Mouse (Mus musculus): ENCODE results near the gene Etnk1. TPM values are rescaled to one million over a fixed set of nuclear protein-coding genes. Genes with fewer than 3 reads are reported as not detected.
A peak's percentile ranks its signal among the peaks of the same experiment; 100 is the strongest.
"Not testable (repeated sequence)": the region's sequence is repeated elsewhere in the genome, so short reads cannot be mapped to it uniquely, and the experiment has no call there.

Gene Etnk1
- polyA plus RNA-seq, 1 experiment from 2014 or later = 7.4 TPM

DNA sequence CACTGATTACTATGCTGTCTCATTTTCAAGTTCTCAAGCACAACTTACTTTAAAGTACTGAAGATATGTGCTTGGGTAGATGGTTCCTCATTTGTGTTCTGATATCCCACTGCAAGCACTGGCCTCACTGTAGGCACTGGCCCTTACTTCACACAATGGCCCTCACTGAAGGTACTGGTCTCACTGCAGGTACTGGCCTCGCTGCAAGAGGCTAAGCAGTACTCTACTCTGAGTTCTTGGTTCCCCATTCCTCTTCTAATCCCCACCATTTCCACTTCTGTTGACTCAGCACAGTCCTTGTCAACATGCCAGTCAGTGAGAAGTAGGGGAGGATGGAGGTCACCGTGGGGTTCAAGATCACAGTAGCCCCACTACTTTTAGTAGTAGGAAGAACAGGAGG is 27.6 kb upstream of the Etnk1 start:
- Histone ChIP-seq H3K9ac (no peak overlapping the region), H3K9me3 (replicated peaks) (no peaks in the 10 kb centered on the region), H3K27me3 (no peaks in the 10 kb centered on the region), H3K4me2 (no peak overlapping the region), H3K36me3 (replicated peaks) (no peaks in the 10 kb centered on the region), H3K4me1 (replicated peaks) (no peaks in the 10 kb centered on the region), H3K27ac (replicated peaks) (no peak overlapping the region), H3K4me3 (replicated peaks) (no peak overlapping the region)
- 58% methylated on average over 2 of the region's 2 CpGs for WGBS (ENCODE audit: insufficient replicate concordance)
- ATAC-seq (ENCODE audit: insufficient read depth) = no peak

DNA sequence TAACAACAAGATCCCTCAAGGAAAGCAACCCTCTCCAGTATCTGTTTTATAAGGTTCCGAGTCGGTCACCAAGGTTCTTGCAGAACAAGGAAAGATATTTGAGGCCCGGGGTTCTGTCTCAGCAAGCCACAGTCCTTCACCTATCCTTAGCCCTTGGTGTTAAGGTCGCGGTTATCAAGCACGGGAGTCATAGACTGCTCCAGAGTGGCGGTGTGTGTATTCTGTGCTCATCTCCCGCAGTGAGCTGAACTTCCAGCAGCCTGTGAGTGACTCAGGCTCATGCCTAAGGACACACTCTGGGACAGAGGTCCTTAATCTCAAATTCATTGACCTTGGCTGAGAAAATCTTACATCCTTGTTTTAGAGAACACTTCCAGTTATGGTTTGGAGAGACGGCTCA is 26.1 kb upstream of the Etnk1 start:
- 71% methylated on average over 9 of the region's 9 CpGs for WGBS (ENCODE audit: insufficient replicate concordance)

DNA sequence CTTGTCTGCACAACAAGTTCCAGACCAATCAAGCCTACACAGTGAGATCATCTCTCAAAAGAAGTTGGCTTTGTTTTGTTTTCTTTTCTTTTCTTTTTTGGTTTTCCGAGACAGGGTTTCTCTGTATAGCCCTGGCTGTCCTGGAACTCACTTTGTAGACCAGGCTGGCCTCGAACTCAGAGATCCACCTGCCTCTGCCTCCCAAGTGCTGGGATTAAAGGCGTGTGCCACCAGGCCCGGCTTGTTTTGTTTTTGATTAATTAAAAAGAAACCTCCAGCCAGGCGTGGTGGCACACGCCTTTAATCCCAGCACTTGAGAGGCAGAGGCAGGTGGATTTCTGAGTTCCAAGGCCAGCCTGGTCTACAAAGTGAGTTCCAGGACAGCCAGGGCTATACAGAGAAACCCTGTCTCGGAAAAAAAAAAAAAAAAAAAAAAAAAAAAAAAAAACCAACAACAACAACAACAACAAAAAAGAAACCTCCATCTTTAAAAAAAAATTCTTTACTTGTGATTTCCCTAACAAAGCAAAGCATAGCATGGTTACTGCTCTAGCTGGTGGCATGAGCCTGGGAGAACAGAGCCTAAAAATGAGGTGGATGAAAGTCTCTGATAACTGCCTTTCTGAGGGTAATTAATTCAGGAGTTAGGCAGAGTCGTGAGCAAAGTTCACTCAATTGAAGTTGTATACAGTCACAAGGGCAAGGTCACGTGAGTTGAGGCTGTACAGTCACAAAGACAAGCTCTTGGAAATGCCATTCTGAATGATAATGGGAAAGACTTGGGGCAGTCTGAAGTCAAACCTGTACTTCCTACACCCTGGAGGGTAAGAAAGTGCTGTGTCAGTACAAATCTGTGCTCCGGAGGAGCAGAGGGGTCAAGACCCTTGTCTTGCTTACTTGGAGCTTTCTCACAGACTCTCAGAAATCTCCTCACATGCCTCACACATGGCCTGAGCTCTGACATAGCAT is 25.1 kb upstream of the Etnk1 start:
- not testable (repeated sequence) for H3K9ac ChIP-seq; H3K36me3 ChIP-seq (replicated peaks); H3K4me3 ChIP-seq (replicated peaks); H3K4me1 ChIP-seq (replicated peaks); H3K27ac ChIP-seq (replicated peaks); H3K4me2 ChIP-seq; H3K9me3 ChIP-seq (replicated peaks); ATAC-seq (ENCODE audit: insufficient read depth); H3K27me3 ChIP-seq
- WGBS (ENCODE audit: insufficient replicate concordance) = 54% methylated on average over 10 of the region's 10 CpGs

More for the DNA sequence above, 26.1 kb upstream of the Etnk1 start:
- Histone ChIP-seq H3K36me3 (replicated peaks) (no peaks in the 10 kb centered on the region), H3K27ac (replicated peaks) (no peak overlapping the region), H3K4me3 (replicated peaks) (no peak overlapping the region), H3K9me3 (replicated peaks) (no peaks in the 10 kb centered on the region), H3K4me1 (replicated peaks) (no peaks in the 10 kb centered on the region), H3K4me2 (no peak overlapping the region), H3K27me3 (no peaks in the 10 kb centered on the region), H3K9ac (no peak overlapping the region)
- ATAC-seq (ENCODE audit: insufficient read depth) = no peak

DNA sequence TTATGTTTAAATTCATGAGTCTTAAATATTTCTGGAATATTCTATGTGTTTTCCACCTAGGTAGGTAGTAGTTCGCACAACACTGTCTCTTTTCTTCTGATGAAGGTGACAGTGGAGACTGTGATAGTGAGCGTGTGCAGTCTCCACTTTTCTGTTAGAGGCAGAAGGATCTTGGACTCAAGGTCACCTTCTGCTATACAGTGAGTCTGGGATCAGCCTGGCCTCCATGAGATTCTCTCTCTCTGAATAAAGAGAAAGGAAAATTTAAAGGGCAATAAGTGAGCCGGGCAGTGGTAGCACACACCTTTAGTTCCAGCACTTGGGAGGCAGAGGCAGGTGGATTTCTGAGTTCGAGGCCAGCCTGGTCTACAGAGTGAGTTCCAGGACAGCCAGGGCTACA is 24.2 kb upstream of the Etnk1 start:
- no peak for ATAC-seq (ENCODE audit: insufficient read depth)
- no peak overlapping the region for H3K27ac ChIP-seq (replicated peaks)
- H3K9ac ChIP-seq = no peak overlapping the region
- no peak overlapping the region for H3K4me2 ChIP-seq
- WGBS (ENCODE audit: insufficient replicate concordance) = 74% methylated on average over 4 of the region's 4 CpGs
- no peaks in the 10 kb centered on the region for H3K36me3 ChIP-seq (replicated peaks)
- H3K27me3 ChIP-seq = no peaks in the 10 kb centered on the region
- peaks cover 4% of the 10 kb centered on the region for H3K4me1 ChIP-seq (replicated peaks)
- no peak overlapping the region for H3K4me3 ChIP-seq (replicated peaks)
- no peaks in the 10 kb centered on the region for H3K9me3 ChIP-seq (replicated peaks)

DNA sequence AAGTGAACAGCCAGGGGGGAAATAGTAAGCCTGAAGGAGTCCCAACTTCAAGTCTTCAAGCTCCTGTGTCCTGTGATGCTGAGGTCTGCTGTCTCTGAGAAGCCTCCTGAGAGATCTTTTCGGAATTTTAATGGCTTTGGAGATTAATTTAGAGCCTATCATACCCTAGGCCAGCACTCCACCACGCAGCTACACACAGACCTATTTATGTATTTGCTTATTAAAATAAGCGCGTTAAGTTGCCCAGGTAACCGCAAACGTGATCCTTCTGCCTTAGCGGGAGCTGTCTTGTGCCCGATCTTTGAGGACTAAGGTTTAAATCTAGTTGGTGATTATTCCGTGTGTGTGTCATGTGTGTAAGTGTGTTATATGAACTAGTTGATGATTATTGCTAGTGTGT is 23.7 kb upstream of the Etnk1 start:
- Histone ChIP-seq H3K4me2 (no peak overlapping the region), H3K27ac (replicated peaks) (no peak overlapping the region), H3K9me3 (replicated peaks) (no peaks in the 10 kb centered on the region), H3K4me3 (replicated peaks) (no peak overlapping the region), H3K27me3 (no peaks in the 10 kb centered on the region), H3K4me1 (replicated peaks) (peaks cover 4% of the 10 kb centered on the region), H3K36me3 (replicated peaks) (no peaks in the 10 kb centered on the region), H3K9ac (no peak overlapping the region)
- WGBS (ENCODE audit: insufficient replicate concordance) = 73% methylated on average over 9 of the region's 9 CpGs
- no peak for ATAC-seq (ENCODE audit: insufficient read depth)

DNA sequence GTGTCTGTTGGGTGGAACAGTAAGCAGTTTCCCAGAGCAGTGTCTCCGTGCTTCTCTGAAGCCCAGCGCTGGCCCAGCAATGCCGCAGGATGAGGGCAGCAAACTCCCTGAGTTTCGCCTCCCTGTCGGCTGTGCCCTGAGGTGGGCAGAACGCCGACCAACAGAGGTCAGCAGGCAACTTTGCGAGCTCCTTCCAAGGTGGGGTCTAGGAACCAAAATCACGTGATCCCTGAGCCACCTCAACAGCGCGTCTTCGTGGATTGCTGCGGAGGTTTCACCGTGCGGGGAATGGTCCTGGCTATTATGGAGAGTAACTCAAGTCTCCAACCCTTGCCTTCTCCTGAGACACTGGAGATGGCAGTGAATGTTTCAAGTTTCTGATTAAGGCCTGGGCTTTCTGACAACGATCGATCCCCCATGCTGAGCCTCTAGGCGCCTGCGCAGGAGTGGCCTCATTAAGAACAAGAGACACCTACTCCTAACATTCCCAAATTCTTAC is 23.2 kb upstream of the Etnk1 start:
- Histone ChIP-seq H3K4me1 (replicated peaks) (peaks cover 4% of the 10 kb centered on the region), H3K4me3 (replicated peaks) (peak overlapping the region; percentile 20), H3K9ac (no peak overlapping the region), H3K36me3 (replicated peaks) (no peaks in the 10 kb centered on the region), H3K9me3 (replicated peaks) (no peaks in the 10 kb centered on the region), H3K4me2 (peak overlapping the region; percentile 48), H3K27ac (replicated peaks) (no peak overlapping the region), H3K27me3 (no peaks in the 10 kb centered on the region)
- no peak for ATAC-seq (ENCODE audit: insufficient read depth)
- 34% methylated on average over 19 of the region's 19 CpGs for WGBS (ENCODE audit: insufficient replicate concordance)

DNA sequence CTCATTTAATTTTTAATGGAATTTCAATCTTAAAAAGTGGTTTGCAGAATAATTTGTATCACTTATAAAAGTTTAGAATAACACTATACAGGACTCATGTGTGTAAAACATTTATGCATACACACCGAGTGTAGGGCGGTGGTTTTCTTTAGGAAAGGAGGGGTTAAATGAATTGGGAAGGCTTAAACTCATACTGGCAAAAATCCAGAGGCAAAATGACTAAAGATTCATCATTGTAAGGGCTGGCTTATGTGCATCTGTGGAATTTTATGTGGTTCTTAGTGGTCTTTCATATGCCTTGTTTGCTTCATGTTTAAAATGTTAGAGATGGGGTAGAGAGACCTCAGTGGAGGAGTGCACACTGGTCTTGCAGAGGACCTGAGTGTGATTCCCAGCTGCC is 22.5 kb upstream of the Etnk1 start:
- H3K4me3 ChIP-seq (replicated peaks) = no peak overlapping the region
- H3K9me3 ChIP-seq (replicated peaks) = no peaks in the 10 kb centered on the region
- no peaks in the 10 kb centered on the region for H3K36me3 ChIP-seq (replicated peaks)
- H3K27me3 ChIP-seq = no peaks in the 10 kb centered on the region
- H3K27ac ChIP-seq (replicated peaks) = no peak overlapping the region
- whole genome bisulfite sequencing (ENCODE audit: insufficient replicate concordance) = 69% methylated on average over 2 of the region's 2 CpGs
- H3K4me2 ChIP-seq = no peak overlapping the region
- H3K9ac ChIP-seq = no peak overlapping the region
- ATAC-seq (ENCODE audit: insufficient read depth) = no peak
- H3K4me1 ChIP-seq (replicated peaks) = peaks cover 5% of the 10 kb centered on the region

DNA sequence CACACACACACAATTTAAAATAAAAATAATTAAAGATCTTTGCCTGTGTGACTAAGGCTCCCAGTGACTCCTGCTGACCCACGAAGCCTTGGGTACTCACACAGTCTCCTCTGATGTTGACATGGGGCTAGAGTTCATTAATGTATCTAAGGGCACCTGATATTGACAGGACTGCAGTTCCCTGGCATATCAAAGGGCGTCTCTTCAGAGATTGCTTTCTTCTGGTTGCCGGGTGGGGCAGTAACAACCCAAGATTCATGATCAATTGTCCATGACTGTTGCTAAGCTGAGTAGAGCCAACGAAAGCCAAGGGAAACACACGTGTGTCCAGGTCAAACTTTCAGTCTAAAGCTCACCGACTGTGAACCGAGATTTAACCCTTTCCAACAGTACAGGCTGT is 22.0 kb upstream of the Etnk1 start:
- H3K4me2 ChIP-seq = no peak overlapping the region
- WGBS (ENCODE audit: insufficient replicate concordance) = 48% methylated on average over 7 of the region's 7 CpGs
- H3K4me3 ChIP-seq (replicated peaks) = no peak overlapping the region
- peaks cover 9% of the 10 kb centered on the region for H3K4me1 ChIP-seq (replicated peaks)
- H3K27ac ChIP-seq (replicated peaks) = no peak overlapping the region
- no peak for ATAC-seq (ENCODE audit: insufficient read depth)
- no peaks in the 10 kb centered on the region for H3K36me3 ChIP-seq (replicated peaks)
- no peak overlapping the region for H3K9ac ChIP-seq
- no peaks in the 10 kb centered on the region for H3K27me3 ChIP-seq
- no peaks in the 10 kb centered on the region for H3K9me3 ChIP-seq (replicated peaks)

DNA sequence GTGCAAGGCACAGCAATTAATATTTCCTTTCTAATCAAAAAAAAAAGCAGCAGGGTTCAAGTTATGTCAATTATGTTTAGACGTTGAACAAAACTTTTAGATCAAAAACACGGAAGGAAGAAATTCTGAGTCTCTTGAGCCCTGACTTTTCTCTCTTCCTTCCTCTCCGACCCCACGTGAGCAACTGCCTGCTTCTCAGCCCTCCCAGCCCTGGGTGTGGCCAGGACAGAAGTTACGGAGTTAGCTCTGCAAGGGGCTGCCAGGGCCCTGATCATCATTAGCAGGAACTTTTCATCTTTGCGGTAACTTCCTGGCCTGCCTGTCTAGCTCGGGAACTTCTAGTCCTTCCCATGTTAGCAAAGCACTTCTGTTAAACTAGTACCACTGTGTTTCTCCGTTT is 20.3 kb upstream of the Etnk1 start:
- WGBS (ENCODE audit: insufficient replicate concordance) = 12% methylated on average over 8 of the region's 8 CpGs
- no peak overlapping the region; the same call in 1 of the 2 replicates for H3K4me2 ChIP-seq
- H3K4me1 ChIP-seq (replicated peaks) = peaks cover 15% of the 10 kb centered on the region
- ATAC-seq (ENCODE audit: insufficient read depth) = peak; percentile 29; the same call in 1 of the 2 replicates
- H3K36me3 ChIP-seq (replicated peaks) = no peaks in the 10 kb centered on the region
- H3K4me3 ChIP-seq (replicated peaks) = no peak overlapping the region
- no peaks in the 10 kb centered on the region for H3K9me3 ChIP-seq (replicated peaks)
- no peak overlapping the region for H3K27ac ChIP-seq (replicated peaks)
- H3K27me3 ChIP-seq = no peaks in the 10 kb centered on the region
- no peak overlapping the region for H3K9ac ChIP-seq

DNA sequence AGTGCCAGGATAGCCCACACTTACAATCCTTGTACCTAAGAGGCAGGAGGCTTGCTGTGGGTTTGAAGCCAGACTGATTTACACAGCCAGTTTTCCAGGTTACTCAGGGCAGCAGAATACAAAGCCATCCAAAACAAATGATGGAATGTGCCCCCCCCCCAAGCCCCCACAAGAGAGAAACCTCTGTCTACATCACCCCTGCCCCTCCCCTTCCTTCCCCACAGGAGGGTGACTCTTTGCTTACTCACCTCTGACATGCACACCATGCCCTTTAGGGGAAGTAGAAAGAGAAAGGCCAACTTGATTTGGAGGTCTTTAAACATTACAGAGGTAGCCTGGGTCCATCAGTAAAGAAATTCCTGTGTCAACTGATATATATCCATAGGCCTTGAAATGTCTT is 18.2 kb upstream of the Etnk1 start:
- no peaks in the 10 kb centered on the region for H3K9me3 ChIP-seq (replicated peaks)
- H3K4me3 ChIP-seq (replicated peaks) = no peak overlapping the region
- no peak overlapping the region for H3K27ac ChIP-seq (replicated peaks)
- H3K4me2 ChIP-seq = no peak overlapping the region
- H3K9ac ChIP-seq = no peak overlapping the region
- ATAC-seq (ENCODE audit: insufficient read depth) = no peak
- peaks cover 19% of the 10 kb centered on the region for H3K4me1 ChIP-seq (replicated peaks)
- no peaks in the 10 kb centered on the region for H3K27me3 ChIP-seq
- H3K36me3 ChIP-seq (replicated peaks) = no peaks in the 10 kb centered on the region

DNA sequence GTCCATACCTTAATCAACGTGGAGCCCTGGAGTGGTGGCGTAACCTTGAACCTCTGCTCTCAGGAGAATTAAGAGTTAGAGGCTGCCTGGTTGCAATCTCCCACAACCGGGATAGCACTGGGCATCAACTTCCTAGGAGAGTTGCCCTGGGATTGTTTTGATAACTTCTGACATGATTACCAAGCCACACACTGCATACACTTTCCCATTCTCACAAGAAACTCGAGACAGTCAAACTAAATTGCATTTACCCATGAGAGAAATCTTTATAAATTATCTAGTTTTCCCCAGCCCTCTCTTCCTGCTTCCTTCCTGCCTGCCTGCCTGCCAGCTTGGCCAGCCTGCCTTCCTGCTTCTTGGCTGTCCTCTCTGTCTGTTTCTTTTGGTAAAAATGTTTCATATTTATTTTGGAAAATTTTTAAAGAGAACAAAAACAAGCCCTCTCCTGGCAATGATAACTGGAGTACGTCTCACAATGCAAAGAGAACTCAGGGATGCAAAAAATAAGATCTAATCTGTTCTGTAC is 17.2 kb upstream of the Etnk1 start:
- Histone ChIP-seq H3K4me2 (no peak overlapping the region), H3K27ac (replicated peaks) (no peak overlapping the region), H3K4me1 (replicated peaks) (peaks cover 22% of the 10 kb centered on the region), H3K27me3 (no peaks in the 10 kb centered on the region), H3K36me3 (replicated peaks) (no peaks in the 10 kb centered on the region), H3K9ac (no peak overlapping the region), H3K4me3 (replicated peaks) (no peak overlapping the region), H3K9me3 (replicated peaks) (no peaks in the 10 kb centered on the region)
- no peak for ATAC-seq (ENCODE audit: insufficient read depth)
- WGBS (ENCODE audit: insufficient replicate concordance) = 26% methylated on average over 5 of the region's 5 CpGs

Measured in liver, embryonic 15.5 days (tissue).